Mouse (Mus musculus) ES-Bruce4 (cell line): ENCODE data around the gene Dpf3. TPM values are rescaled to one million over a fixed set of nuclear protein-coding genes. Genes with fewer than 3 reads are reported as not detected.

ENCODE experiments used
- H3K27ac ChIP-seq: 2 replicates; pipeline ENCODE4 v1.5.1; 2012; ENCODE audit warnings: low read length, inconsistent platforms; ENCODE audit not compliant: insufficient read depth
- H3K27me3 ChIP-seq: 2 replicates; pipeline ENCODE4 v1.6.1; 2012; ENCODE audit warnings: mild to moderate bottlenecking, low read length, inconsistent platforms; ENCODE audit not compliant: control insufficient read depth, poor library complexity, insufficient read depth, severe bottlenecking
- H3K36me3 ChIP-seq: 2 replicates; pipeline ENCODE4 v1.6.1; 2012; ENCODE audit warnings: inconsistent platforms, mild to moderate bottlenecking, low read length, moderate library complexity; ENCODE audit not compliant: control insufficient read depth, poor library complexity, insufficient read depth, severe bottlenecking
- H3K4me1 ChIP-seq: one replicate; pipeline ENCODE4 v1.8.1; 2011; ENCODE audit warnings: low read length; ENCODE audit not compliant: control insufficient read depth, insufficient read depth
- H3K4me3 ChIP-seq: 2 replicates; pipeline ENCODE4 v1.5.1; 2011; ENCODE audit warnings: low read depth, mild to moderate bottlenecking, low read length
- H3K9ac ChIP-seq: 2 replicates; pipeline ENCODE4 v1.6.1; 2012; ENCODE audit warnings: low read depth, mild to moderate bottlenecking, inconsistent platforms; ENCODE audit not compliant: poor library complexity, severe bottlenecking
- H3K9me3 ChIP-seq: replicated peaks from 2 replicates; pipeline ENCODE4 v1.6.1; 2012; ENCODE audit warnings: mild to moderate bottlenecking, low read length, inconsistent platforms; ENCODE audit not compliant: control insufficient read depth, poor library complexity, insufficient read depth, severe bottlenecking
- CTCF ChIP-seq: IDR thresholded peaks from one replicate; pipeline ENCODE4 v1.8.1; 2011; ENCODE audit warnings: low read depth, low read length
- EP300 ChIP-seq: IDR thresholded peaks from 2 replicates; pipeline ENCODE4 v1.6.1; 2011; ENCODE audit warnings: low read depth, low read length; ENCODE audit not compliant: insufficient read depth
- POLR2A ChIP-seq: IDR thresholded peaks from one replicate; pipeline ENCODE4 v1.8.1; 2011; ENCODE audit warnings: low read length; ENCODE audit not compliant: insufficient read depth
- polyA plus RNA-seq: library from polyadenylated mRNA; stranded (reverse); fragments of >200 nt; gene quantifications from 2 replicates; pipeline ENCODE4 v1.2.4, GENCODE M21; 2011; ENCODE audit warnings: low read depth; ENCODE audit not compliant: missing spikeins, insufficient read depth, insufficient read length

The Dpf3 gene
- polyA plus RNA-seq, 1 experiment = not detected

DNA sequence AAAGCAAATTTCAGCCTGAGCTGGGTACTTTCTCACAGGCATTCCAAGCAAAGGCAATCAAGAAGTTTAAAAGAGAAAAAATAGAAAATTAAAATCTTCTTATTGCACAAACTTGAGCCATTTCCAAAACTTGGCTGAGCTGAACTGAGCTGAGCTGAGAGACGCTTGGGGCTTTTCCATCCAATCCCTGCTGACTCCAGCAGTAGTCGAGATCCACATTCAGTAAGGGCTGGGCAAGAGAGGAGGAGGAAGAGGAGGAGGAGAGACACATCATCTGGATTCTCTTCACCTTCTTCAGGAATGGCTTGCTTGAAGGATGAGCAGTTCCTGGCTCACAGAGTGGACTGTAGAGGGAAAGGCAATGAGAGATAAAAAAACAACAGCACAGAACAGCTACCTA lies 227.0 kb downstream of the Dpf3 start:
- Histone ChIP-seq H3K36me3 (no peaks in the 10 kb centered on the region), H3K4me1 (no peaks in the 10 kb centered on the region), H3K4me3 (no peak overlapping the region), H3K27me3 (no peaks in the 10 kb centered on the region), H3K9ac (no peak overlapping the region), H3K27ac (no peak overlapping the region), H3K9me3 (no peaks in the 10 kb centered on the region)
- TF ChIP-seq EP300 (no peak), POLR2A (no peak), CTCF (no peak)

- H3K36me3 ChIP-seq = no peaks in the 10 kb centered on the region
- H3K4me1 ChIP-seq = no peaks in the 10 kb centered on the region
- H3K27me3 ChIP-seq = no peaks in the 10 kb centered on the region
- H3K4me3 ChIP-seq = no peak overlapping the region
- H3K9me3 ChIP-seq = no peaks in the 10 kb centered on the region
- no peak for TF ChIP-seq CTCF
- TF ChIP-seq EP300 = no peak
- TF ChIP-seq POLR2A = no peak
- H3K9ac ChIP-seq = no peak overlapping the region
- H3K27ac ChIP-seq = no peak overlapping the region
Observed at GRCm38 (mm10) chr12:83254399-83254798, 233.1 kb downstream of the Dpf3 start.

GRCm38 (mm10) chr12:83249066-83249465 lies 238.4 kb downstream of the Dpf3 start:
- Histone ChIP-seq H3K27me3 (no peaks in the 10 kb centered on the region), H3K27ac (no peak overlapping the region), H3K9ac (no peak overlapping the region), H3K9me3 (no peaks in the 10 kb centered on the region), H3K4me1 (no peaks in the 10 kb centered on the region), H3K4me3 (no peak overlapping the region), H3K36me3 (no peaks in the 10 kb centered on the region)
- TF ChIP-seq CTCF = no peak
- no peak for TF ChIP-seq EP300
- TF ChIP-seq POLR2A = no peak

GRCm38 (mm10) chr12:83248636-83249035 lies 238.9 kb downstream of the Dpf3 start:
- no peak overlapping the region for H3K4me3 ChIP-seq
- H3K4me1 ChIP-seq = no peaks in the 10 kb centered on the region
- H3K36me3 ChIP-seq = no peaks in the 10 kb centered on the region
- H3K27ac ChIP-seq = no peak overlapping the region
- no peak overlapping the region for H3K9ac ChIP-seq
- no peak for TF ChIP-seq CTCF
- no peak for TF ChIP-seq POLR2A
- TF ChIP-seq EP300 = no peak
- no peaks in the 10 kb centered on the region for H3K9me3 ChIP-seq
- H3K27me3 ChIP-seq = no peaks in the 10 kb centered on the region

DNA sequence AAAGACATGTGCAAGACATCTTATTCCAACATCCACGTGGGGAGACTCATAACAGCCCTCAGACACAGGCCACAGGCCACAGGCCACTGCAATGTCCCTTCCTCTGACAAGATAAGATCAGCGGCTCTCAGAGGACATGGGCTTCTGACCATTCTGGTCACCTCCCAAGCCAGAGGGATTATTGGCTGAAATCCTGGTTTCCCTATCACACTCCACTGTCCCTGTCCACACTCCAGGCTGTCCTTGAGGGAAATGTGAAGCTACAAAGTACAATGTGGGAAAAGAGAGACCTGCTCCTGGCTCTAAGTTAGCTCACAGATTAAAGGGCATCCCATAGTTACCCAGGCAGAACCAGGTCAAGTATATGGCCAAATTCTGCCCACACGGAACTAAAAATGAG lies 239.8 kb downstream of the Dpf3 start:
- Histone ChIP-seq H3K27me3 (no peaks in the 10 kb centered on the region), H3K9me3 (no peaks in the 10 kb centered on the region), H3K9ac (no peak overlapping the region), H3K27ac (no peak overlapping the region), H3K4me3 (no peak overlapping the region), H3K4me1 (no peaks in the 10 kb centered on the region), H3K36me3 (no peaks in the 10 kb centered on the region)
- TF ChIP-seq CTCF = no peak
- no peak for TF ChIP-seq EP300
- TF ChIP-seq POLR2A = no peak

- H3K9me3 ChIP-seq = no peaks in the 10 kb centered on the region
- no peaks in the 10 kb centered on the region for H3K4me1 ChIP-seq
- H3K9ac ChIP-seq = no peak overlapping the region
- H3K27ac ChIP-seq = no peak overlapping the region
- no peaks in the 10 kb centered on the region for H3K27me3 ChIP-seq
- TF ChIP-seq EP300 (no peak), POLR2A (no peak), CTCF (no peak)
- H3K4me3 ChIP-seq = no peak overlapping the region
- no peaks in the 10 kb centered on the region for H3K36me3 ChIP-seq
Observed at GRCm38 (mm10) chr12:83241022-83241421, 246.5 kb downstream of the Dpf3 start.

DNA sequence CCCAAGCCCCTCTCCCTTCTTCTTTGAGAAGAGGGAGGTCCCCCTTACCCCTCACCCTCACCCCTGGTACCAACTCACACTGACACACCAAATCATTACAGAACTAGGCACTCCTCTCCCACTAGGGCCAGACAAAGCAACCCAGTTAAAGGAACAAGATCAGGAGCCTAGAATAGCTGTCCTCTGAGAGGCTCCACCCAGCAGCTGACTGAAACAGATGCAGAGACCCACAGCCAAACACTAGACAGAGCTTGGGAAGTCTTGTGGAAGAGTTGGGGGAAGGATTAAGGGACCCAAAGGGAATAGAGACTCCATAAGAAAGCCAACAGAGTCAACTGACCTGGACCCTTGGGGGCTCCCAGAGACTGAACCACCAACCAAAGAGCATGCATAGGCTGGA lies 246.9 kb downstream of the Dpf3 start:
- no peaks in the 10 kb centered on the region for H3K27me3 ChIP-seq
- H3K36me3 ChIP-seq = no peaks in the 10 kb centered on the region
- no peak for TF ChIP-seq CTCF

More for the DNA sequence above, 246.9 kb downstream of the Dpf3 start:
- H3K9ac ChIP-seq = no peak overlapping the region
- no peaks in the 10 kb centered on the region for H3K4me1 ChIP-seq
- no peak overlapping the region for H3K4me3 ChIP-seq
- H3K27ac ChIP-seq = no peak overlapping the region
- H3K9me3 ChIP-seq = no peaks in the 10 kb centered on the region; the same call in 1 of the 2 replicates
